Mouse (Mus musculus): ENCODE data around the gene Zp1.

DNA sequence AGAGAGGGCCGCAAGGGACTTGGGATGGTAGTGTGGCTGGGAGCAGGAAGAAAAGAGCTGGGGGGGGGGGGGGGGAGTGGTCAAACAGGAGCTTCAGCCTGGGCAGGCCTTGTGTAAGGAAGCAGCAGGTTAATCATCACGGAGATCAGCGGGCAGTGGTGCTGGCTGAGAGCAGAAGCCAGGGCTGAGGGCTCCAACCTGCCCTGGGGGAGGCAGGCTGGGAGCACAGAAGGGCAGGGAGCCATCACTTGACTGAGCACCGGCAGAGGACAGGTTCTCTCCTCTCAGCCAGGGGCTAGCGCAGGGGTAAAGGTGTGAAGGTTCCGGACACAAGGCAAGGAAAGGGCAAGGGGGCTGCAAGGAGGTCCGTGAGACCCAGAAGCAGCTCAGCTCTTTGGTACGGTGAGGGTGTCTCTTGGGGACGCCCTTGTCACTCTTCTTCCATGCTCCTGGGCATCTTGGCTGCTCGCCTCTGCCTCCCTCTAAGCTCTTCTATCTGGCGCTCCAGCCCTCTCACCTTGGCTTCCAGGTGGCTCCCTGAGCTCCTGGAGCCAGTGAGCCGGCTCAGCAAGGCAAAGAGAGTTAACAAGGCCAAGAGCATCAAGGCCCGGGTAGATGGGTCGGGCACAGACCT lies 49.0 kb downstream of the Zp1 start:
- TF ChIP-seq GATA1 (IDR thresholded peaks at IDR 0.05; ENCODE audit: borderline replicate concordance, low read length) (no peak), FLI1 (IDR thresholded peaks at IDR 0.05; ENCODE audit: low read length) (no peak)

All from megakaryocyte, embryonic 14.5 days (primary cell).